Mouse (Mus musculus): ENCODE results near the gene Tnfrsf19. TPM values are rescaled to one million over a fixed set of nuclear protein-coding genes. Genes with fewer than 3 reads are reported as not detected.

Gene Tnfrsf19
- polyA plus RNA-seq, 1 experiment from 2014 or later = 14.7 TPM

GRCm38 (mm10) chr14:60964016-60964810 lies 82.1 kb downstream of the Tnfrsf19 start:
- H3K9ac ChIP-seq (ENCODE audit: low read length) = no peak overlapping the region
- H3K4me2 ChIP-seq (ENCODE audit: low read depth, low read length) = no peak overlapping the region
- H3K27ac ChIP-seq (ENCODE audit: low read length) = no peak overlapping the region
- H3K9me3 ChIP-seq (replicated peaks; ENCODE audit: control insufficient read depth, low read length) = no peaks in the 10 kb centered on the region
- no peaks in the 10 kb centered on the region for H3K27me3 ChIP-seq (ENCODE audit: control insufficient read depth, insufficient read depth, low read length)
- WGBS = 84% methylated on average over 7 of the region's 7 CpGs
- ATAC-seq (replicated peaks; ENCODE audit: extremely low read depth, insufficient read depth, low FRiP score) = no peak
- no peaks in the 10 kb centered on the region for H3K4me1 ChIP-seq (ENCODE audit: control insufficient read depth, insufficient read depth, low read length)
- H3K4me3 ChIP-seq (ENCODE audit: low read length) = no peak overlapping the region
- no peaks in the 10 kb centered on the region; the same call in 1 of the 2 replicates for H3K36me3 ChIP-seq (ENCODE audit: control insufficient read depth, insufficient read depth)

DNA sequence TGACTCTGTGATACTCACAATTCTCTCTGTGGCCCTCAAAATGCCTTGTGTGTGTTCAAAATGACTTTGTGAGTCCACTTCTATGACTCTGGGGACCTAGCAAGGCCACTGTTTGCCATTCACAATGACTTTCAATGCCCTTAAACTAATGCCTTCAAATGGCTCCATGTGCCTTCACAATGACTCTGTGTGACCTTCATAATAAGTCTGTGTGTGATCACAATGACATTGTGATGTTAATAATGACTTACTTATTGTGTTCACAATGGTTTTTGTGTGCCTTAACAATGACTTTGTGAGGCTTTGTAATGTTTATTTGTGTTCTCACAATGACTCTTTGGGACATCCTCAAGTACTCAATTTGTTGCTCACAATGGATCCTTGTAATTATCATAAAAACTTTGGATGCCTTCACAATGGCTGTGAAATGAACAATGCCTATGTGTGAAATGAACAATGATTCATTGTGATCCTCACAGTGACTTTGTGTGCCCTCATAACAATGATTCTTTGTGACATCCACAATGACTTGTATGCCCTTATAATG lies 88.6 kb downstream of the Tnfrsf19 start:
- H3K9ac ChIP-seq (ENCODE audit: low read length) = no peak overlapping the region
- ATAC-seq (replicated peaks; ENCODE audit: extremely low read depth, insufficient read depth, low FRiP score) = no peak
- no peak overlapping the region for H3K4me3 ChIP-seq (ENCODE audit: low read length)
- H3K4me1 ChIP-seq (ENCODE audit: control insufficient read depth, insufficient read depth, low read length) = no peaks in the 10 kb centered on the region
- peaks cover 3% of the 10 kb centered on the region; the same call in 1 of the 2 replicates for H3K9me3 ChIP-seq (replicated peaks; ENCODE audit: control insufficient read depth, low read length)
- no peak overlapping the region for H3K27ac ChIP-seq (ENCODE audit: low read length)
- no peaks in the 10 kb centered on the region for H3K36me3 ChIP-seq (ENCODE audit: control insufficient read depth, insufficient read depth)
- H3K4me2 ChIP-seq (ENCODE audit: low read depth, low read length) = no peak overlapping the region
- no peaks in the 10 kb centered on the region for H3K27me3 ChIP-seq (ENCODE audit: control insufficient read depth, insufficient read depth, low read length)

DNA sequence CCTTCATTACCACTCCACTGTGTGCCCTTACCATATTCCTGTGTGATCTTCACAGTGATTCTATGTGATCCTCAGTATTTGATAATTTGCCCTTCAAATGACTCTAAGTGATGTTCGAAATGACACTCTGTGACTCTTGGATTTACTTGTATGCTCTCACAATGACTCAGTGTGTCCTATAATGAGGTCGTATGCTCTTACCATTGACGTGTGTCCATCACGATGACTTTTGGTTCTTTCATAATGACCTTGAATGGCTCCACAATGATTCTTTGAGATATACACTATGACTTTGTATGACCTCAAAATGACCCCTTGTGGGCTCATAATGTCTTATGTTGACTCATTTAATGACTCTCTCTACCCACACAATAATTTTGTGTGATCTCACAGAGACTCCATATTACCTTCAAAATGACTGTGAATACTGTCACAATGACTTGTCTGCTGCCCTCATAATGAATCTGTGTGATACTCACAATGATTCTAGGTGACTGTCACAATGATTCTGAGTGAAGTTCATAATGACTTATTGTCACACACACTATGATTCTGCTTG lies 108.7 kb downstream of the Tnfrsf19 start:
- H3K4me3 ChIP-seq (ENCODE audit: low read length) = no peak overlapping the region
- 86% methylated on average over 4 of the region's 4 CpGs for WGBS
- no peak overlapping the region for H3K27ac ChIP-seq (ENCODE audit: low read length)
- H3K4me2 ChIP-seq (ENCODE audit: low read depth, low read length) = no peak overlapping the region
- ATAC-seq (replicated peaks; ENCODE audit: extremely low read depth, insufficient read depth, low FRiP score) = no peak
- no peaks in the 10 kb centered on the region for H3K27me3 ChIP-seq (ENCODE audit: control insufficient read depth, insufficient read depth, low read length)
- H3K36me3 ChIP-seq (ENCODE audit: control insufficient read depth, insufficient read depth) = no peaks in the 10 kb centered on the region
- H3K4me1 ChIP-seq (ENCODE audit: control insufficient read depth, insufficient read depth, low read length) = no peaks in the 10 kb centered on the region
- H3K9ac ChIP-seq (ENCODE audit: low read length) = no peak overlapping the region
- no peaks in the 10 kb centered on the region for H3K9me3 ChIP-seq (replicated peaks; ENCODE audit: control insufficient read depth, low read length)

- Histone ChIP-seq H3K9me3 (replicated peaks; ENCODE audit: control insufficient read depth, low read length) (no peaks in the 10 kb centered on the region), H3K4me2 (ENCODE audit: low read depth, low read length) (no peak overlapping the region), H3K27me3 (ENCODE audit: control insufficient read depth, insufficient read depth, low read length) (no peaks in the 10 kb centered on the region), H3K4me3 (ENCODE audit: low read length) (no peak overlapping the region), H3K4me1 (ENCODE audit: control insufficient read depth, insufficient read depth, low read length) (no peaks in the 10 kb centered on the region), H3K36me3 (ENCODE audit: control insufficient read depth, insufficient read depth) (no peaks in the 10 kb centered on the region), H3K27ac (ENCODE audit: low read length) (no peak overlapping the region), H3K9ac (ENCODE audit: low read length) (no peak overlapping the region)
- 80% methylated on average over 5 of the region's 5 CpGs for WGBS
- ATAC-seq (replicated peaks; ENCODE audit: extremely low read depth, insufficient read depth, low FRiP score) = no peak
Observed at GRCm38 (mm10) chr14:60935705-60936104, 110.6 kb downstream of the Tnfrsf19 start.

DNA sequence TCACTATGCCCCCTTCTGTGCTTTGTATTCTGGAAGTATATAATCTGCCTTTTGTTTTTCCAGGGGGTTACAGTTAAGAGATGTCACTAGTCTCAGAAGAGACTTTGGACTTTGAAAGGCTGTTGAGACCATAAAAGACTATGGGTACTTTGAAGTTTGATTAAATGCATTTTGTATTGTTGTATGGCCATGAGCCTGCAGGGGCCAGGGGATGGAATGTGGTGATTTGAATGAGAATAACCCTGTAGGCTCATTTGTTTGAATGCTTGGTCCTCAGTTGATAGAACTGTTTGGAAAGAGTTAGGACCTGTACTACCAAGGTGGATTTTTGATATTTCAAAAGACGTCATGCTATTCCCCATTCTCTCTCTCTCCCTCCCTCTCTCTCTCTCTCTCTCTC lies 120.3 kb downstream of the Tnfrsf19 start:
- Histone ChIP-seq H3K36me3 (ENCODE audit: control insufficient read depth, insufficient read depth) (no peaks in the 10 kb centered on the region), H3K4me1 (ENCODE audit: control insufficient read depth, insufficient read depth, low read length) (no peaks in the 10 kb centered on the region), H3K4me3 (ENCODE audit: low read length) (no peak overlapping the region), H3K9me3 (replicated peaks; ENCODE audit: control insufficient read depth, low read length) (no peaks in the 10 kb centered on the region), H3K9ac (ENCODE audit: low read length) (no peak overlapping the region), H3K4me2 (ENCODE audit: low read depth, low read length) (no peak overlapping the region), H3K27ac (ENCODE audit: low read length) (no peak overlapping the region), H3K27me3 (ENCODE audit: control insufficient read depth, insufficient read depth, low read length) (no peaks in the 10 kb centered on the region)
- ATAC-seq (replicated peaks; ENCODE audit: extremely low read depth, insufficient read depth, low FRiP score) = no peak
- 78% methylated on average over 1 of the region's 1 CpGs for WGBS

- H3K9me3 ChIP-seq (replicated peaks; ENCODE audit: control insufficient read depth, low read length) = no peaks in the 10 kb centered on the region
- no peak overlapping the region for H3K4me3 ChIP-seq (ENCODE audit: low read length)
- H3K4me1 ChIP-seq (ENCODE audit: control insufficient read depth, insufficient read depth, low read length) = peaks cover 9% of the 10 kb centered on the region
- H3K36me3 ChIP-seq (ENCODE audit: control insufficient read depth, insufficient read depth) = no peaks in the 10 kb centered on the region
- H3K9ac ChIP-seq (ENCODE audit: low read length) = no peak overlapping the region
- no peak overlapping the region for H3K27ac ChIP-seq (ENCODE audit: low read length)
- no peaks in the 10 kb centered on the region for H3K27me3 ChIP-seq (ENCODE audit: control insufficient read depth, insufficient read depth, low read length)
- no peak overlapping the region for H3K4me2 ChIP-seq (ENCODE audit: low read depth, low read length)
- 63% methylated on average over 4 of the region's 4 CpGs for WGBS
- ATAC-seq (replicated peaks; ENCODE audit: extremely low read depth, insufficient read depth, low FRiP score) = no peak; the same call in 1 of the 2 replicates
Observed at GRCm38 (mm10) chr14:60916661-60917060, 129.6 kb downstream of the Tnfrsf19 start.

Other genes with a start within 250 kb of the Tnfrsf19 start
- gene Sacs, start 92.0 kb upstream of the Tnfrsf19 start, polyA plus RNA-seq (2015; fragmentation: Nextera tagmentation; extraction: Ambion mirVana) = 3.6 and 4.4 TPM in 2 replicates
- 69.2 and 70.5 TPM in 2 replicates for gene Sgcg, start 212.0 kb upstream of the Tnfrsf19 start, polyA plus RNA-seq (2015; fragmentation: Nextera tagmentation; extraction: Ambion mirVana)